18 mouse cellular contexts compared by ENCODE assay signal in genomic region chr1:135124573-135125363, GRCm38 (mm10). TPM values are rescaled to one million over a fixed set of nuclear protein-coding genes. Genes with fewer than 3 reads are reported as not detected.
"Had no signal": no experiment of that assay in that cellular context is flagged by ENCODE, and none has a peak within 500 bp of the region (broad histone marks: within the 10 kb centered on the region; RNA-seq: fewer than 3 reads in every experiment).

No protein-coding gene starts in this region.

- ATAC-seq: hindbrain, postnatal 0 days; inflammation-experienced regulatory T-cells, adult 6 months; intestine, embryonic 15.5 days; intestine, postnatal 0 days had no signal

- DNase-seq: gastrocnemius, postnatal 14 days; gastrocnemius, postnatal 36 days; heart, adult 11 months; heart, adult 2 months; heart, postnatal 14 days; heart, postnatal 4 days; kidney, adult 18-20 months; kidney, adult 8-10 months; kidney, postnatal 10 days; kidney, postnatal 25 days; kidney, postnatal 4 days; liver; liver, embryonic 13.5 days had no signal

RNA-seq across cellular contexts. Expression of gene Ptpn7, which starts 7.7 kb away (rescaled TPM):
- total RNA-seq: layer of hippocampus, adult 2 months had no signal
